Mouse (Mus musculus): Measurements from ENCODE around the gene Pou2af1.

The Pou2af1 gene

DNA sequence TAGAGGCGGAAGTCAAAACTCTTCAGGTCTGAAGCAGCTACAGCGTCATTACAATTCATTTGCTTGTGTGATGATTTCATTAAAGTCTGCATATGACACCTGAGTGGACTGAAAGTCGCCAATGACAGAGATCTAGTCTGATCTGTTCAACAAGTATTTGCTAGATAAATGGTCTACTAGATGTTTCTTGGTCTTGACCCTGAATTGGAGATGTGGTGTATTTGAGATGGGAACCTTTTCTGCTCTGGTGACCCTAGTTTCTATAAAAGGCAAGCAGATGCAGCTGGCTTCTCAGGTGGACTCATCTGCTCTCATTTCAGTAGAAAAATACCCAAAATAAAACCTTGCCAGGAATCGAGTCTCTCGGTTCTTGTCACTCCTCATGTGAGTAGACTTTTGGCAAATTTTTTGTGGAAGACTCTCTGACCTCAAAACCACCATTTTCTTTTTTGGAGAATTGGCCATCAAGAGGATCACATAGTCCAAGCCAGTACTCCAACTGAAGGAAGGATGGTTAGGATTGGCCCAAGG is 12.2 kb downstream of the Pou2af1 start:
- no peak for DNase-seq (ENCODE audit: low spot score in 2 of 2)

DNA sequence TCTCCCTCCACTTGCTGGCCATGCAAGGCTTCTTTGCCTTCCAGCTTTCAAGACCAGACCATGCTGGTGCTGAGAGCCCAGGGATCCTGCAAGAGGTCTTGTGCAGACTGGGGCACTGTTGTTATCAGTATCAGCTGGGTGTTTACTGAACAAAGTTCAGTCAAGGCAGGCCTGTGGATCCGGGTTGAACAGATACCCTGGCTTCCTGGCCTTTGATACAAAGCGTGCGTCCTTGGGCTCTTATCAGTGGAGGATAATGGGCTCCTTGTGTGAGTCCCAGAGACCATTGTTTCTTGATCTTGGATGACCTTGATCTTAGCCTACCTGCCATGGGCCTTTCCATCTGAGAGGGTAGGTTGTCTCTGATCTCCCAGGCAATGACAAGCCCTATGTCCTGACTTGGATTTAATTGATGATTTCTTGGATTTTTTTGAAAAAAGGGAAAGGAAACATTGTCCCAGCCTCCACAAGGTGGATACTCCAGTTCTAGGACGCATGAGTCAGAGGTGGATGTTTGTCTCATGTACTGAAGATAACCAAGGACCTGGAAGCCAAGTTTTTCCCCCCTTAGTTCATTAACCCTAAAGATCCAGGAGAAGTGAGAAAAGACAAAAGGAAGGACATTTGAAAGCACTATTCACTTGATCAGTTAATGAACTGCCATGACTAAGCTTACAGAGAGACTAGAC is 17.3 kb downstream of the Pou2af1 start:
- DNase-seq (ENCODE audit: low spot score in 2 of 2): no peak

DNA sequence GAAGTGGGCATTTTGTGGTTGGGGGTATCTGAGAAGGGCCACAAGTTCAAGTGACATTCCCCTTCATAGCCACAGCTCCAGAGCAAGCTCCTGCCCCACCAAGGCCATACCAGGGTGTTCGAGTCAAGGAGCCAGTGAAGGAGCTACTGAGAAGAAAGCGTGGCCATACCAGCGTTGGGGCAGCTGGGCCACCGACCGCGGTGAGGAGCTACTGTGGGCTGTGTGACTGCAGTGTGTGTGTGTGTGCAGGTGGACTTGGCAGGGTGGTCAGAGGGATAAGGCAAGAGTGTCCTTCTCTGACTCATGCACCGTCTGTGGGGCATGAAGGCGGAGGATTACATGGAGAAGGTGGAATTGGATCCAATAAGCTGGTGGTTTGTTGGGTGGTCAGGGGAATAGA is 18.7 kb downstream of the Pou2af1 start:
- no peak for DNase-seq (ENCODE audit: low spot score in 2 of 2)

DNA sequence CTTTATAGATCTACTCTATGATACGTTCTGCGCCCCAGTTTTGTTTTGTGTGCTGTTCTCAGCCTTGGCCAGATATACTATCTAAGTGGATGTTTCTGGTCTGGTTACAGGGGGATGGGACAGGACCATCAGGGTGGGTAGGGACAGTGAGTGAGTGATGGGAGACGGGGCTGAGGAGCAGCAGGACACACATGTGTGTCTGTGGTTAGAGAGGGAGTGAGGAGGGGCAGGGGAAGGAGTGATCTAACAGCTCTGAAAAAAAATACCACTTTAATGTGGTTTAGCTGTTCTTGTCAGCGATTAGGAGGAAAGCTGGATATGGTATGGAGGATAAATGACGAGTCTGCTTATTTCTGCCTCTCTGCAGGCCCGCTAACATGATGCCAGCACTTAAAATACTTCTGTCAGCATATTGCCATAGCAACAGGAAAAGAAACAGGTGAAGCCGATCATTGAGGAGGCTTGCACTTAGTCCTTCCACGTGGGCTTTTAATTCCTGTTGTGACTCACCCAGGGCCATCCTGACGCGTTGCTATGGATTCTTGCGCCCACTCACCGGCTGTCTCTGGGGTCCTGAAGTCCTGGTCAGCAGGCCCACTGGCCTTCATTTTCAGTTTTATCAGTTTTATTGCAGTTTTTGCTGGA is 25.4 kb downstream of the Pou2af1 start:
- peak; percentile 23 to 52 for DNase-seq (ENCODE audit: low spot score in 2 of 2)

DNA sequence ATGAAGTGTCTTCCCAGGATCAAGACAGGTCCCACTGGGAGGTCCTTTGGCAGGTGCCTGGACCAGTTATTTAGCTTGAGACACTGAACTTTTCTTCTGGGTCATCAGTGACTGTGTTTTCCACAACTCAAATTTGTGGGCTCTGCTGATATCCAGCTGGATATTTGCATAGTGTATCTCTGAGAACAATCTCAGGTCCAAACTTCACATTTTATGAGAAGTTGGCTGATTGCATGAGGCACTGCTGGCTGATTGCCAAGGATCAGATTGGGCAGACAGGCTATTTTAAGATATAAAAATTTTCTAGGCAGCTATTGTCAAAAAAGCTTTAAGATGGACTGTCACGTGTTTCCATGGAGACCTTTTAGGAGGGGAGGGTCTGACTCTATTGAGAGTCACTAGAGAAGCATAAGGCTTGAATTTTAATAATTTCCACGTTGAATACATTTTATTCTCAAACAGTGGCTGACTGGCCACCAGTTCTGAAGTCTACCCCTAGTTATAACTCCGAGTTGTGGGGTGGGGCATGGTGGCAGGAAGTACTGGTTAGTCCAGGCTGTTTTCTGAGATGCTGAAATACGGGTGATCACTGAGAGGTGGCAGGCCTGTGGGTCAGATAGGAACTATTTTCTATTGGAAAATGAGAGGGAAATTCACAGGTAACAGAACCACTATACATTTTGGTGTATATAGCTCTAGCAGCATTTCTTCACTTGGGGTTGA is 43.4 kb downstream of the Pou2af1 start:
- DNase-seq (ENCODE audit: low spot score in 2 of 2): no peak

DNA sequence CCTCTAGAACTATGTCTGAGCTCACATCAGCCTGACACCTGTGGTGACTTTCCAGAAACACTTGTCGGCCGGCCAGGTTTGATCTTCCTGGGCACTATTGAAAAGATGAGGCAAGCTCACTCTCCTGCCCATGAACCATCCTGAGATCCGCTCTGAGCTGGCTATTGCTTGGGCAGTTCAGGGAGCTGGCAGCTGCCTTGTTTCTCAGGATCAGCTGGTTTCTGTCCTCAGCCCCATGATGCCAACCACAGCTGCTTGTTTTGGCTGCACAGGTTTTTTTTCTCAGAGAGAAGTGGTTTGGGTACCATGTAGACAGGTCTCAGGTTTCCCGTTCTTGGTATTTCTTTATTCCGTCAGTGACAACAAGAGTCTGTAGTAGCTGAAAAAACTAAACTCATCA is 44.9 kb downstream of the Pou2af1 start:
- no peak for DNase-seq (ENCODE audit: low spot score in 2 of 2)

DNA sequence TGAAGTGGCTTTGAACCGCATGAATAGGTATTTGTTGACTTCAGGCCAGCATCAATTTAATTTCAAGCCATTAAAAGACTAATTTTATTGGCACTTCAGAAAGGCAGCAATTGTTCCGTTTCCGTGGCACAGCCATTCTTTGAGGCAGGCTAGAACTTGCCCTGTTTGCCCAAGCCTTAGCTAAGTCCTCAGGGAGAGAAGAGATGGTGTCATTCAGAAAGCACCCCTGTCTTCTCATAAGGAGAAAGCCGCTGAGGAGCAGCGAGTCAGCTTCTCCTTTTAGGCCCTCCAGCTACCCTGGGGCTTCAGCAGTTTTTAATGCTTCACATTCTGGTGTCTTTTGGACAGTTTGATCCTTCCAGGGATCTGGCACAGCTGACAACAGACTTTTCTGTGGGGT is 55.3 kb downstream of the Pou2af1 start:
- DNase-seq (ENCODE audit: low spot score in 2 of 2): no peak

DNA sequence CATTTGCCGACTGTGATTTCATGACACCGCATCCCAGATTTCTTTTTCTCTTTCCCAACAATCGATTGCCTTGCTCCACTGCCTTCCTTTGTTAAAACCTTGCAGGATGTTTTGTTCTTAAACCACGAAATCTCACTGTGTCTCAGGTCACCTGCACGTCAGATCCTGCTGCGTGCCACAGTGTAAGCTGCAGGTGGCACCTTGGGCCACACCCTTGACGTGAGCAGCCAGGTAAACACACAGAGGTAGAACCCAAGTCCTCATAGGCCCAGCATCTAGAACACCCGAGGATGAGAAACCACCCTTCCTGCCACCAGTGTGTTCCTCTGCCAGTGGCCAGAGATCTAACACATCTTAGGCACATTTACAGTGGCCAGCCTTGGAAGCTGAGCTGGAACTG is 57.6 kb downstream of the Pou2af1 start:
- DNase-seq (ENCODE audit: low spot score in 2 of 2): no peak

DNA sequence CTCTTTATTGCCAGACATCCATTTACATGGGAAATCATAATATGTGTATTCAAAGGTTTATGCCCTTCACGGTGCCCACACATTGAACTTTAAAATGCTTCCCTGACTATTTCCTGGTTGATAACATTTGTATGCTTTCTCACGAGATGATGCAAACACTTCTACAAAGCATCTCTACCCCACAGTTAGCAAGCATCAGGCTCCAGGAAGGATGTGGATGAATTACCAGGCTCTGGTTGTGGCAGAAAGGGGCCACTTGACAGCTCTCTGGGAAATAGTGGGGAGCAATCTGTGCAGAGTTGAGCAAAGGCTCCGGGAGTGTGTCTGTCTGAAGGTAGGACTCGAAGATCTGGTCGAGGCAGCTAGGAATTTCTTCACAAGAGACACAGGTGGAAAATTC is 58.6 kb downstream of the Pou2af1 start:
- no peak for DNase-seq (ENCODE audit: low spot score in 2 of 2)

DNA sequence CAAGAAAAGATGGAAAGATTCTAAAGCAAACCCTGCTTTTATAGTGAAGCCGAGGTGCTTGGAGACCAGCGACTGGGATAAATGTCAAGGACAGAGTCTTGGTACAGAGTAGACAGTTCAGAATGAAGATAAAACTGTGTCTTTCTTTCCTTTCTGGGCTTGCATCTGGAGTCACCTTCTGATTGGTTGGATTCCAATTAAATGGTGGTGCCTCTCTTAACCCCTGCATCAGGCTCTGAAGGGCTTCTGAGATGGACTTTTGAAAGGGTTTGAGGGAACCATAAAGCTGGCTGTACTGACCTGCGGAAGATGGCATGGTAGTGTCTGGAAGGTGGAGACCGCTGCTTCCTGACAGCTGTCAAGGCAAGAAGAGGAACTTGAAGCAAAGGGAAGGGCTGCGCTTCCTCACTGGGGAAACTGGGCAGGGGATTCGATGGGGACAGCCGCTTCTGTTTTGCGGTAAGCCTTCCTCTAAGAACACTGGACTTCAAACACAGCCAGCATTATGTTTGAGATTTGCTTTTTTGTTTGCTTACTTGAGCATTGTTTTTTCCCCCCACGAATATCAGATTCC is 60.2 kb downstream of the Pou2af1 start:
- DNase-seq (ENCODE audit: low spot score in 2 of 2): no peak

DNA sequence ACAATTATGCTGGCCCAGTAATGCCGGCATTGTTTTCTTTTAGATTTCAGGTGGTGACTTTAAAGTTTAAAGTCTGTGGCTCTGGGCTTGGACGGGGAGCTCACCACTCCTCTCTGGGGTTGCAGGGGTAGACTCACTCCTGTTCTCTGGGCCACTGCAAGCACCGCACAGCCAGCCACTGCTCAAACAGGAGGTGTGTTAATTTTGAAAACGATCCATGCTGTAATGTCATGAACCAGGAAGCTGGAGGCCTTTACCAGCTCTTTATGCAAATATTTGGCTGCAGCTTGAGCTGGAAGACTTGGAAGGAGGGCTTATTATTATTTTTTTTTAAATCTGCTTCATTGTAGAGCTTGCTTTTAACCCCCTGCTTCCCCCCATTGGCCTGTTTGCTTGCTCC is 61.2 kb downstream of the Pou2af1 start:
- no peak for DNase-seq (ENCODE audit: low spot score in 2 of 2)

DNA sequence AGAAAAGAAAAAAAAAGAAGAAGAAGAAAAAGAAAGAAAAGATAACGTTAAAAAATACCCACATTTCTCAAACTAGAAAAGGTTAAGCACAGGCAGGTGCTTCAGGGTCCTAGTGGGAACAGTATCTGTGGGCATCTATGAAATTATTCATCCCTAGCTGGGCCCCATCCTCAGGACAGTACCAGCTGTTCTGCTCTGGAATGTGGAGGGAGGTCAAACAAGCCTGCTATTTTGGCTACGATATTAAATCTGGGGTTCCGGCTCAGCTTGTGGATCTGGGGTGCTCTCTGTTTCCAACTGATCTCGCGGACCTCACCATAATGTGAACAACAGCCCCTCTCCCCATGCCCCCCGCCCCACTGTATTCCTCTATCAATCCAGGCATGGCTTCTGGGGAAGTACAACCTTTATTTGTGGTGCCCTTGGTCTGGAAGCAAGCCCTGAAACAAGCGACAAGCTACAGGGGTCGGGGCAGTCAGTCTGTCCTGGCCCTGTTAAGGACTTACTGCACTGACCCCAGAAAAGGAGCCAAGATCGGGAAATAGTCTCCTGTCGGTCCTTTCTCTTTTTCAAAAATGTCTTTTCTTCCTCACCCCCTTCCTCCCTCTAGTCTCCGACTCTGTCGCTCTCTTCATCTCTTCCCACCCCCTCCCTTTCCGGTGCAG is 64.5 kb downstream of the Pou2af1 start:
- no peak for DNase-seq (ENCODE audit: low spot score in 2 of 2)

DNA sequence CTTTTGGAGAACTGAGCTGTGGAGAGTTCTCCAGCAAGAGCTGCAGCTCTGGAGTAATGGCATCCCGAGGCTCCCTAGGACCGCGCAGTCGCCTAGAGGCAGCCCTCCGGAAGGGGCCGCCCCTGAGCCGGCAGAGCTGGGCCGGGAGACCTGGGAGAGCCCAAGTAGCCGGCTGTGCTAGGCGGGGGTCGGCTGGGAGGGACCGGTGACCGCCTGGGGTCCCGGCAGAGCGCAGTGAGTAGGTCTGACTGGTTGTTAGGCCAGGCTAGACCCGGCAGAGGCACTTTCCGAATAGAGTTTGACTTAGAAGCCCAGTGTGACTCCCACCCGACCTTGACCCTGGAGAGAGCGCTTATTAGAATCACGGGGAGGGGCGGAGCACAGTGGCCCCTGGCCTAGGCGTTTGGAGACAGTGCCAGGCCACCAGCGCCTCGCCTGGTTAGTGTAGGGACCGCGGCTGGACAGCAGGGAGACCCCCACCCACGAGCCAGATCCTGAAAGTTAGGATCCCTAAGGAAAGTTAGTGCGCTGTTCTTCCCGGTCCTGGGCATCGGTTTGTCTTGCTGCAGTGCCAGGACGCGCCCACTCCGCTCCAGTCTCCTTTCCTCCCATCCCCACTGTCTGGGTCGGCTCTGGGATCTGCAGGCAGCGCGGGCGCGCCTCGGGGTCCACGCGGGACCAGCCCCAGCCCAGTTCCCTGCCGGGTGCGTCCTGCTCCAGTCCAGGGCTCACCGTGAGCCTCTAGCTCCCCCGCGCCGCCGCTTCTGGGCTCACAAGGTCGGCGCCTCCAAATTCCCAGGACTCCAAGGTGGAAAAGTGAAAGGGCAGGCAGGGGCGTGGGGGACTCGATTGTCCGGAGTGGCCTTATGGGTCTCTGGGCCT is 65.2 kb downstream of the Pou2af1 start, which contains the start of gene Colca2:
Colca2 (minus strand) TSS at position 70 of the 882 bp plus-strand sequence.
- DNase-seq (ENCODE audit: low spot score in 2 of 2): peak; percentile 34 to 43

DNA sequence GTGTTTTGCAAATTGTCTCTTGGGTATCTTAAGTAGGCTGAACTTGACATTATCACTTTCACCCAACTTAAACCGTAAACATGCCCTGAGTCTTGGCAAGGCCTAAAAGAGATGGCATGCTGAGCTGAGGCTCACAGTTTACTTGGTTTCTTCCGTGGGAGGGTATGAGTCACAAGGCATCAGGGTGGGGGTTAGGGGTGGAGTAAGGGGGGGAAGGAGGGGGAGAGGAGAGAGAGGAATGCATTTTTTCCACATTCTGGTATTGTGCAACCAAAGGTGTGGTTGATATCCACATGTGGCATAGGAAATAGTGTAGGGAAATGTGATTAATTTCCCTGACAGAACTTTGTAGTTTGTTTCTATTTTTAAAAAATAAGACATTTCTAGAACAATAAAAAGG is 72.6 kb downstream of the Pou2af1 start:
- no peak for DNase-seq (ENCODE audit: low spot score in 2 of 2)

Measured in frontal cortex, postnatal 25 days (tissue).